Mouse (Mus musculus) brain, adult 10 weeks (tissue): ENCODE measurements around the gene Padi4. TPM values are rescaled to one million over a fixed set of nuclear protein-coding genes. Genes with fewer than 3 reads are reported as not detected.

Source experiments
- polyA plus RNA-seq: library from polyadenylated mRNA; stranded (reverse); fragments of 350-450 nt; fragmentation: Illumina TruSeq; extraction: RNeasy Lipid Tissue Mini Kit (QIAGEN cat#74804); gene quantifications from one replicate; pipeline ENCODE4 v1.2.3, GENCODE M21; 2015; ENCODE audit warnings: low read depth, low replicate concordance

Gene Padi4
- not detected for polyA plus RNA-seq

DNA sequence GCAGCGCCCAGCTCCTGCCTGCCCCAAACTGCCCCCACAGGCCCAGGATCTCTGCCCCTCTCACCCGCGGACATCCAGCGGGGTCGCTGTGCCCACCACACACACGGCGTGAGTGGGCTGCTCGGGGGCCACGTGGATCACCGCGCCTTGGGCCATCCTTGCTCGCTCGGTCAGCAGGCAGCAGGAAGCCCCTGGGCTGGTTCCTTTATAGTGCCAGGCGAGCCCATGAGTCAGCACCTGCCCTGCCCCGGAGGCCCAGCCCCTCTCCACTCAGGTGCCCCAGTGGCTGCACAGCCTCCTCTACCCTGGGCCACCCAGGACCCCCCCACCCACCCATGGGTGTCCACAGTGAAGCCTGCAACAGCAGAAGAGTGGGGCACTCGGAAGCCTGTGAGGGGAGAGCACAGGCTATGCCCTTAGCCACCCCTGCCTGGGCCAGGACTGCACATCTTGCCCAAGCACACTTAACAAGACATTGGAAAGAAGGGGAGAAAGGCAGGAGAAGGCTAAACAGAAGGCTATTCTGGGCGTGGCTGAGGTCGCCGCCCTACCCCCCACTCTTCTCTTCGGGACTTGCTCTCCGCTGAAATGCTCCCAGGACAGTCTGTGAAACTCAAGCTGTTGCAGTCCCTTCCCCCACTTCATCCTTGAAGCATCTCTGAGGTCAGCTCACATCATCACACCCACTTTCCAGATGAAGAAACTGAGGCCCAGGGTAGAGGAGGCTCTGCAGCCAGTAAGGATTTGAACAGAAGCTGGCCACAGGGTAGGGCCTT lies at the start of gene Padi4:
TSS of gene Padi4 (minus strand) at position 212 of the 776 bp plus-strand sequence.

GRCm38 (mm10) chr4:140810458-140811260 lies 36.6 kb upstream of the Padi4 start, which contains the start of gene Padi3:
Gene Padi3, minus strand, starts transcription at chr4:140810648.

GRCm38 (mm10) chr4:140742543-140742942 lies 31.5 kb downstream of the Padi4 start, which contains the start of gene Padi6:
Gene Padi6, minus strand, starts transcription at chr4:140742643.

DNA sequence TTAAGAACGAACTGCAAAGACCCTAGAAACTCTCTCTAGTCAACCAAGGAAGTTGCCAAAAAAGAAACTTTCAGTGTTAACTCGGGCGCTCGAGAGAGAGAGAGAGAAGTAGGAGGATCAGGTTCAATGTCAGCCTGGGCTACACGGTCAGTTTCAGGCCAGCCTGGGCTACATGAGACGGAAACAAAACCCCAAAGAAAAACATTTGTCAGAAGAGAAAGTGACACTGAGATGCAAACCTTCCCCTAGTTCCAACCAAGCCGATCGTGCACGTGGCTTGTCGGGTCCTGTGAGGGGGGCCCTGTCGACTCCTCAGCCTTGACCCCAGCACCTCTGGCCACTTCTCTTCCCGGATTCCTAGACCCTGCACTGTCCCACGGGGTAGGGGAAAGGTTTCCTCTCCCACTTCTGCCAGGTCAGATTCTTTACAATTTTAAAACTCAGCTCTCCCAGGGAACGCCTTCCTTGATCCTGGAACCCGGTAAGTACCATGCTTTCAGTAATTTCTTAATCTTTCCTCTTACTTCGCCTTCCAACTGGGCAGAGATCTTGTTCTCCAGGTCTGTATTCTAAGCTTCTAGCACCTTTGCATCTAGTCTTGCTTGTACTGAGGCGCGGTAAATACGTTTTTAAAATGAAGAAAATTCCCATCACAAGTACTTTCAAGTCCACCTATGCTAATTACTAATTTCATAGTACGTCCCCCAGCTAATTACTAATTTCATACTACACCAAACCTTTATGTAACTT lies 73.6 kb downstream of the Padi4 start, which contains the start of gene Rcc2:
TSS of gene Rcc2 (plus strand) at position 273 of the 750 bp plus-strand sequence.

Other genes with a start within 250 kb of the Padi4 start
- gene Arhgef10l, start 108.2 kb downstream of the Padi4 start, polyA plus RNA-seq: 25.9 TPM
- 52.2 TPM for gene Rcc2, start 73.7 kb downstream of the Padi4 start, polyA plus RNA-seq
- gene Padi6, start 31.6 kb downstream of the Padi4 start, polyA plus RNA-seq: 1.5 TPM
- not detected for gene Padi3, start 36.4 kb upstream of the Padi4 start, polyA plus RNA-seq
- gene Padi1, start 71.5 kb upstream of the Padi4 start, polyA plus RNA-seq: not detected
- 14.9 TPM for gene Padi2, start 132.1 kb upstream of the Padi4 start, polyA plus RNA-seq
- gene Sdhb, start 187.0 kb upstream of the Padi4 start, polyA plus RNA-seq: 312 TPM
- 82.9 TPM for gene Atp13a2, start 212.6 kb upstream of the Padi4 start, polyA plus RNA-seq
- 5.1 TPM for gene Mfap2, start 236.2 kb upstream of the Padi4 start, polyA plus RNA-seq